25 mouse cellular contexts compared by ENCODE assay signal in the genomic region with DNA sequence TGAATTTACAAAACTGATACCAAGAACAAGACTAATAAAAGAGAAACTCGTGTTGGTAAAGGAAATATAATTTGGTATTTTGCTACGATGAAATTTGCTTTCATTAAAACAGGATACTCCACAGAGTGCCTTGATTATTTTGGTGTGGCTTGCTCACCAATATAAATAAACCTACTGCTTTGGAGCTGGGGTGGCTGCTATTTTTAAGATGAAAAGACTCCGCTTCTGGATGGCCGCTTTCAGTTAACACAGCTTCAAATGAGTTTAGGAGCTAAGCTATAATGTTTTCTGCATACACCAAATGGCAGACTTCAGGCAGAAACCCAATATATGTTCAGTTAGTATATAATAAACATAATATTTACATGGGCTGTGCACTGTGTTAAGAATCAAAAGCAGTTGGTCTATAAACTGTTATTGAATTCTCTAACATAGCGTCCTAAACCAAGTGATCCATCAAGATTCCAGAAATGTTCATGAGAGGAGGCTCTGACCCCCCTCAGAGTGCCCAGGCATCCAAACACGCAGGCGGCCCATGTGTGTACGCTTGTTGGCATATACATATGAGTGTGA.
A peak's percentile ranks its signal among the peaks of the same experiment; 100 is the strongest.
DNase-seq lines count a peak whose midpoint lies in the region; ATAC-seq and TF ChIP-seq lines count a peak whose summit lies in the region.
"Had no signal": no experiment of that assay in that cellular context is flagged by ENCODE, and none has a peak within 500 bp of the region (broad histone marks: within the 10 kb centered on the region; RNA-seq: fewer than 3 reads in every experiment).

No protein-coding gene starts in this region.

- 40% methylated on average over 8 of the region's 8 CpGs for WGBS in lung, embryonic 16.5 days

- no peak for TF ChIP-seq CTCF in left cerebral cortex, adult 2 months (IDR thresholded peaks at IDR 0.05)
- no peak for TF ChIP-seq CTCF in cortical plate, adult 2 months (IDR thresholded peaks at IDR 0.05; ENCODE audit: extremely low read depth, insufficient read depth, low read length)

- no peaks in the 10 kb centered on the region for H3K27me3 ChIP-seq in lung, embryonic 16.5 days (ENCODE audit: control insufficient read depth, insufficient read depth, low read depth, low read length)
- H3K27me3 ChIP-seq: forebrain, embryonic 13.5 days; heart, embryonic 12.5 days; heart, embryonic 15.5 days; hindbrain, embryonic 13.5 days had no signal

- intact Hi-C loops in left cerebral cortex, adult 2 months (cut with DNase I), result no loop called here
- intact Hi-C loops in left cerebral cortex, postnatal 4 days (cut with DNase I), result no loop called here

- no peaks in the 10 kb centered on the region for H3K9me3 ChIP-seq in lung, embryonic 16.5 days (ENCODE audit: control insufficient read depth, low read length)
- H3K9me3 ChIP-seq: forebrain, embryonic 10.5 days; forebrain, embryonic 13.5 days; heart, embryonic 12.5 days; heart, embryonic 15.5 days; hindbrain, embryonic 10.5 days; hindbrain, embryonic 13.5 days had no signal

- 0 out of 2 replicates have a peak, but pooled peaks cover 2% of the 10 kb centered on the region for H3K4me1 ChIP-seq in lung, embryonic 16.5 days (replicated peaks; ENCODE audit: control insufficient read depth, insufficient read depth, low read length)
- H3K4me1 ChIP-seq in cortical plate, adult 2 months (ENCODE audit: control insufficient read depth, insufficient read depth, low read length), result no peaks in the 10 kb centered on the region
- H3K4me1 ChIP-seq: forebrain, embryonic 13.5 days; heart, embryonic 12.5 days; heart, embryonic 15.5 days; hindbrain, embryonic 10.5 days; hindbrain, embryonic 13.5 days had no signal

- peak overlapping the region; percentile 65 for H3K27ac ChIP-seq in left cerebral cortex, adult 2 months
- no peak overlapping the region for H3K27ac ChIP-seq in lung, embryonic 16.5 days (ENCODE audit: low read length)
- H3K27ac ChIP-seq in cortical plate, adult 2 months (ENCODE audit: insufficient read depth, low read length), result peak overlapping the region; percentile 56; the same call in 1 of the 2 replicates
- H3K27ac ChIP-seq: forebrain, embryonic 10.5 days; forebrain, embryonic 13.5 days; heart, embryonic 15.5 days; hindbrain, embryonic 10.5 days; hindbrain, embryonic 13.5 days had no signal

- no peak for TF ChIP-seq POLR2A in cortical plate, adult 2 months (IDR thresholded peaks at IDR 0.05; ENCODE audit: extremely low read depth, insufficient read depth, low read length)

- H3K36me3 ChIP-seq in lung, embryonic 16.5 days (ENCODE audit: control insufficient read depth, insufficient read depth, low read length), result no peaks in the 10 kb centered on the region
- H3K36me3 ChIP-seq: forebrain, embryonic 10.5 days; heart, embryonic 12.5 days; heart, embryonic 15.5 days; hindbrain, embryonic 10.5 days; hindbrain, embryonic 13.5 days had no signal

- no peak overlapping the region for H3K4me2 ChIP-seq in lung, embryonic 16.5 days (ENCODE audit: low read depth, low read length)
- H3K4me2 ChIP-seq: forebrain, embryonic 13.5 days; heart, embryonic 12.5 days; heart, embryonic 15.5 days; hindbrain, embryonic 13.5 days had no signal

- H3K4me3 ChIP-seq in left cerebral cortex, adult 2 months, result no peak overlapping the region; the same call in 1 of the 2 replicates
- no peak overlapping the region for H3K4me3 ChIP-seq in lung, embryonic 16.5 days (ENCODE audit: low read length)
- H3K4me3 ChIP-seq in cortical plate, adult 2 months (ENCODE audit: insufficient read depth, low read length), result no peak overlapping the region
- H3K4me3 ChIP-seq: forebrain, embryonic 10.5 days; forebrain, embryonic 13.5 days; heart, embryonic 12.5 days; heart, embryonic 15.5 days; hindbrain, embryonic 10.5 days; hindbrain, embryonic 13.5 days had no signal

- no peak overlapping the region for H3K9ac ChIP-seq in lung, embryonic 16.5 days (ENCODE audit: low read length)
- H3K9ac ChIP-seq: forebrain, embryonic 13.5 days; heart, embryonic 12.5 days; heart, embryonic 15.5 days; hindbrain, embryonic 13.5 days had no signal

- DNase-seq in left cerebral cortex, adult 2 months (ENCODE audit: extremely low spot score in 1 of 2, low spot score in 2 of 2), result no peak
- no peak for DNase-seq in left cerebral cortex, postnatal 4 days
- DNase-seq in lung, postnatal 4 days, result no peak
- peak; percentile 53 for DNase-seq in brain, adult 2 months (ENCODE audit: low read depth, low spot score)
- DNase-seq: adrenal gland, adult 2 months; adrenal gland, postnatal 14 days; cerebellum, adult 11-12 months; cerebellum, adult 8-10 months; cerebellum, postnatal 10 days; cerebellum, postnatal 36 days; gastrocnemius, postnatal 25 days; heart, adult 18-20 months; heart, postnatal 10 days; heart, postnatal 36 days had no signal

- ATAC-seq in lung, embryonic 16.5 days (ENCODE audit: low read depth), result peak; percentile 71; the same call in 1 of the 2 replicates
- ATAC-seq: CD4-positive, CD25-positive, alpha-beta regulatory T cell, adult 4 months; forebrain, embryonic 13.5 days; forebrain, embryonic 16.5 days; hindbrain, embryonic 16.5 days had no signal
